25 mouse cellular contexts compared by ENCODE assay signal in genomic region chr1:124790646-124791045, GRCm38 (mm10).
"Had no signal": no experiment of that assay in that cellular context is flagged by ENCODE, and none has a peak within 500 bp of the region (broad histone marks: within the 10 kb centered on the region; RNA-seq: fewer than 3 reads in every experiment).

No protein-coding gene starts in this region.

- H3K4me2 ChIP-seq: limb, embryonic 13.5 days; liver, embryonic 12.5 days; liver, embryonic 15.5 days; lung, embryonic 15.5 days; midbrain, embryonic 13.5 days; neural tube, embryonic 13.5 days had no signal

- DNase-seq: kidney, adult 2 months; kidney, postnatal 25 days; liver; lung, adult 18-20 months; lung, postnatal 10 days; lung, postnatal 36 days; right cerebral cortex, adult 18-20 months; right cerebral cortex, postnatal 14 days; right cerebral cortex, postnatal 4 days; thymus, adult 2 months; thymus, postnatal 14 days; thymus, postnatal 4 days had no signal

- H3K27ac ChIP-seq: limb, embryonic 10.5 days; limb, embryonic 13.5 days; liver, embryonic 12.5 days; liver, embryonic 15.5 days; lung, embryonic 15.5 days; midbrain, embryonic 10.5 days; midbrain, embryonic 13.5 days; neural tube, embryonic 13.5 days; stomach, postnatal 0 days had no signal

- H3K9me3 ChIP-seq: limb, embryonic 10.5 days; limb, embryonic 13.5 days; liver, embryonic 12.5 days; liver, embryonic 15.5 days; lung, embryonic 15.5 days; megakaryocyte, embryonic 14.5 days; midbrain, embryonic 10.5 days; midbrain, embryonic 13.5 days; neural tube, embryonic 13.5 days had no signal

- H3K4me1 ChIP-seq: limb, embryonic 10.5 days; limb, embryonic 13.5 days; liver, embryonic 12.5 days; liver, embryonic 15.5 days; lung, embryonic 15.5 days; megakaryocyte, embryonic 14.5 days; midbrain, embryonic 10.5 days; midbrain, embryonic 13.5 days; neural tube, embryonic 13.5 days had no signal

- H3K9ac ChIP-seq: limb, embryonic 13.5 days; liver, embryonic 12.5 days; liver, embryonic 15.5 days; lung, embryonic 15.5 days; midbrain, embryonic 13.5 days; neural tube, embryonic 13.5 days had no signal

- H3K4me3 ChIP-seq: limb, embryonic 10.5 days; limb, embryonic 13.5 days; liver, embryonic 12.5 days; liver, embryonic 15.5 days; lung, embryonic 15.5 days; megakaryocyte, embryonic 14.5 days; midbrain, embryonic 10.5 days; midbrain, embryonic 13.5 days; myocyte; neural tube, embryonic 13.5 days had no signal

- ATAC-seq: intestine, postnatal 0 days; liver, embryonic 12.5 days; midbrain, embryonic 13.5 days; midbrain, embryonic 16.5 days had no signal

- H3K36me3 ChIP-seq: limb, embryonic 10.5 days; limb, embryonic 13.5 days; liver, embryonic 12.5 days; liver, embryonic 15.5 days; lung, embryonic 15.5 days; midbrain, embryonic 10.5 days; midbrain, embryonic 13.5 days; neural tube, embryonic 13.5 days had no signal

- H3K27me3 ChIP-seq: limb, embryonic 13.5 days; liver, embryonic 12.5 days; liver, embryonic 15.5 days; lung, embryonic 15.5 days; megakaryocyte, embryonic 14.5 days; midbrain, embryonic 13.5 days; neural tube, embryonic 13.5 days had no signal
